Mouse (Mus musculus) heart, postnatal 0 days (tissue): Measurements from ENCODE around the gene Nfix.

Source experiments
- CTCF ChIP-seq: IDR thresholded peaks from 2 replicates; pipeline ENCODE4 v1.5.1; 2016; ENCODE audit warnings: antibody characterized with exemption, control low read depth, low read depth
- EP300 ChIP-seq: IDR thresholded peaks from 2 replicates; pipeline ENCODE4 v1.6.1; 2016; ENCODE audit warnings: antibody characterized with exemption, low read depth

- no peak for TF ChIP-seq CTCF
- TF ChIP-seq EP300: no peak
Observed at GRCm38 (mm10) chr8:84784681-84785505, 15.3 kb downstream of the Nfix start.
